Mouse (Mus musculus) lung, embryonic 16.5 days (tissue): ENCODE results near the gene Cwf19l1. TPM values are rescaled to one million over a fixed set of nuclear protein-coding genes. Genes with fewer than 3 reads are reported as not detected.
A peak's percentile ranks its signal among the peaks of the same experiment; 100 is the strongest.

Experiments
- ATAC-seq: fragments of 200-750 bp; cut with Nextera tagmentation; 2 replicates; pipeline ENCODE4 v1.8.0; 2017; ENCODE audit warnings: low read depth, mild to moderate bottlenecking, moderate library complexity
- H3K27ac ChIP-seq: fragments of 300-500 bp; sonication (generic); 2 replicates; pipeline ENCODE4 v1.5.1; 2014; ENCODE audit warnings: mild to moderate bottlenecking, control low read depth, low read length
- H3K27me3 ChIP-seq: fragments of 300-500 bp; sonication (generic); 2 replicates; pipeline ENCODE4 v1.6.1; 2014; ENCODE audit warnings: low read depth, low read length, mixed read lengths; ENCODE audit not compliant: control insufficient read depth, insufficient read depth
- H3K36me3 ChIP-seq: fragments of 300-500 bp; sonication (generic); 2 replicates; pipeline ENCODE4 v1.6.1; 2014; ENCODE audit warnings: low read length; ENCODE audit not compliant: control insufficient read depth, insufficient read depth
- H3K4me1 ChIP-seq: fragments of 300-500 bp; sonication (generic); replicated peaks from 2 replicates; pipeline ENCODE4 v1.6.1; 2014; ENCODE audit warnings: low read length, mixed read lengths; ENCODE audit not compliant: control insufficient read depth, insufficient read depth
- H3K4me2 ChIP-seq: fragments of 300-500 bp; sonication (generic); 2 replicates; pipeline ENCODE4 v1.6.1; 2014; ENCODE audit warnings: low read depth, low read length, control low read depth
- H3K4me3 ChIP-seq: fragments of 300-500 bp; sonication (generic); 2 replicates; pipeline ENCODE4 v1.5.1; 2014; ENCODE audit warnings: mild to moderate bottlenecking, low read length, control low read depth
- H3K9ac ChIP-seq: fragments of 300-500 bp; sonication (generic); 2 replicates; pipeline ENCODE4 v1.6.1; 2014; ENCODE audit warnings: low read length, control low read depth
- H3K9me3 ChIP-seq: fragments of 300-500 bp; sonication (generic); 2 replicates; pipeline ENCODE4 v1.6.1; 2016; ENCODE audit warnings: low read length; ENCODE audit not compliant: control insufficient read depth
- WGBS: fragments of 180-500 bp; shearing (Covaris S2); extraction: QIAGEN DNeasy Blood & Tissue Kit; methylation state at CpG from one replicate; pipeline ENCODE4 v1.1.7; 2014; 5-methylcytosine and 5-hydroxymethylcytosine counted together
- polyA plus RNA-seq: library from polyadenylated mRNA; unstranded; fragments of >200 nt; fragmentation: Nextera tagmentation; extraction: Ambion mirVana; gene quantifications from 2 replicates; pipeline ENCODE4 v1.2.1, GENCODE M21; 2015

Cwf19l1 gene
- 31.8 and 35.3 TPM in 2 replicates for polyA plus RNA-seq

- peak; percentile 94 for ATAC-seq
- peaks cover 6% of the 10 kb centered on the region for H3K4me1 ChIP-seq
- no peaks in the 10 kb centered on the region for H3K27me3 ChIP-seq
- under 1% methylated on average over 45 of the region's 45 CpGs for WGBS
- H3K4me2 ChIP-seq, result peak within 1 kb of the TSS; percentile 64
- H3K27ac ChIP-seq, result peak within 1 kb of the TSS; percentile 91
- H3K9me3 ChIP-seq, result no peaks in the 10 kb centered on the region
- peak within 1 kb of the TSS; percentile 81 for H3K4me3 ChIP-seq
- H3K9ac ChIP-seq, result peak within 1 kb of the TSS; percentile 79
- H3K36me3 ChIP-seq, result peaks cover 11% of the 10 kb centered on the region
Observed at GRCm38 (mm10) chr19:44135072-44135959, at the start of gene Cwf19l1. Gene Cwf19l1 (minus strand): TSS chr19:44135876.

GRCm38 (mm10) chr19:44183968-44184367, 48.3 kb upstream of the Cwf19l1 start:
- no peak overlapping the region for H3K27ac ChIP-seq
- WGBS, result 64% methylated on average over 3 of the region's 3 CpGs
- no peaks in the 10 kb centered on the region for H3K9me3 ChIP-seq
- ATAC-seq, result no peak
- no peaks in the 10 kb centered on the region for H3K4me1 ChIP-seq
- H3K27me3 ChIP-seq, result no peaks in the 10 kb centered on the region
- H3K4me2 ChIP-seq, result no peak overlapping the region
- H3K36me3 ChIP-seq, result no peaks in the 10 kb centered on the region
- H3K4me3 ChIP-seq, result no peak overlapping the region
- no peak overlapping the region for H3K9ac ChIP-seq

DNA sequence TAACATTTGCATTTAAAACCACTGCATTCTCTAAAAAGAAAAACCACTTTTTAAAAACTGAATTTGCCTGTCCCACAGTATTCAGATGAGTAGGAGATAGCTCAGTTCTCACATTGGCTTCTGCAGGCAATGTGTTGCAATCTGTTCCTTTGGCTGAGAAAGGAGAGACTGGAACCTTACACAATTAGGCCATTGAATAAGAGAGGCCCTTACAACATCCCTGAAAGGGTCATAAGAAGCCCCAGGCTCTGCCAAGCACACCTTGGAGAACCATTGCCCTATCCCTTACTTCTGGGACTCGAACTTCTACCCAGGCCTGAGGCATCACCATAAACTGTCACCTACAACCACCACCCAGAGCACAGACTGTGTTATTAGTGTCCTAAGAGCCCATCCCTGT, 44.8 kb upstream of the Cwf19l1 start:
- no peak for ATAC-seq
- Histone ChIP-seq H3K4me1 (no peaks in the 10 kb centered on the region), H3K9ac (no peak overlapping the region), H3K4me3 (no peak overlapping the region), H3K4me2 (no peak overlapping the region), H3K27me3 (no peaks in the 10 kb centered on the region), H3K27ac (no peak overlapping the region), H3K36me3 (no peaks in the 10 kb centered on the region), H3K9me3 (no peaks in the 10 kb centered on the region)
- WGBS, result 76% methylated on average over 1 of the region's 1 CpGs

GRCm38 (mm10) chr19:44176741-44177140, 41.1 kb upstream of the Cwf19l1 start:
- H3K4me1 ChIP-seq, result no peaks in the 10 kb centered on the region
- WGBS, result 77% methylated on average over 3 of the region's 3 CpGs
- ATAC-seq, result no peak

DNA sequence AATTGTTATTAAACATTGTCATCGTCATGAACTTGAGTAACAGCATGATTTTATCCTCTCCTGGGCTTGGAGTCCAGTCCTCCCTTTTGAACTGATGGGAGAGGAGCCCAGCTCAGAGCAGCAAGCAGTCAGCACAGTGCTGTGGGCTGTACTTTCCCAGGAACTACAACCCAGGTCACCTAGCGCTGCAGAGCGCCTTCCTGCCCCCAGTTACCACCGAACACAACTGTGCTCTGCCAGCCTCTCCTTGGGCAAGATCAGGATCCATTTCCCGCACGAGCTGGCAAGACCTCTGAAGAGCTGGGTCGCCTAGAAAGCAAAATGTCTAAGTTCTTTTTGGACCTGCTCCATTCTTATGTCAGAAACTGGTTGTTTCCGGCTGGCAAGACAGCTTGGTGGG, 39.2 kb upstream of the Cwf19l1 start:
- ATAC-seq, result no peak
- Histone ChIP-seq H3K27ac (no peak overlapping the region), H3K4me3 (no peak overlapping the region), H3K4me2 (no peak overlapping the region), H3K27me3 (no peaks in the 10 kb centered on the region), H3K4me1 (no peaks in the 10 kb centered on the region), H3K9ac (no peak overlapping the region), H3K36me3 (no peaks in the 10 kb centered on the region), H3K9me3 (no peaks in the 10 kb centered on the region)
- WGBS, result 59% methylated on average over 8 of the region's 8 CpGs

More at GRCm38 (mm10) chr19:44176741-44177140, 41.1 kb upstream of the Cwf19l1 start:
- H3K4me3 ChIP-seq, result no peak overlapping the region
- H3K9ac ChIP-seq, result no peak overlapping the region
- no peak overlapping the region for H3K4me2 ChIP-seq
- no peaks in the 10 kb centered on the region for H3K27me3 ChIP-seq
- no peaks in the 10 kb centered on the region for H3K9me3 ChIP-seq
- H3K27ac ChIP-seq, result no peak overlapping the region
- H3K36me3 ChIP-seq, result no peaks in the 10 kb centered on the region

DNA sequence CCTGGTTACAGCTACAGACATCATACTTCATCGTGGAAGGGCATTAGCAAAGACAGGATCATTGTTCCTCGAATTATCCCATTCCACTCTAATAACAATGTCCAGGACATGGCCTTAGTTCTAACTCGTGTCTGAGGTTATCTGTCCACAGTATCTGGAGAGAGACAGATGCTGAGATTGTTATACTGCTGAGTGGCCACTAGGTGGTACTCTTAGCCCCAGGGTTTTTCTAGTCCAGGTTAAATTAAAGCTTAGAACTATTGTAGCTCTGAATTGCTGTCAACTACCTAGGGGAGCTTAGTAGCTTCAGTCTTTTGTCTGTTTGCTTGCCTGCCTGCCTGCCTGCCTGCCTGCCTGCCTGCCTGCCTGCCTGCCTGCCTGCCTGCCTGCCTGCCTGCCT, 25.8 kb upstream of the Cwf19l1 start:
- no peaks in the 10 kb centered on the region for H3K9me3 ChIP-seq
- no peaks in the 10 kb centered on the region for H3K36me3 ChIP-seq
- no peaks in the 10 kb centered on the region for H3K4me1 ChIP-seq
- ATAC-seq, result no peak
- H3K9ac ChIP-seq, result no peak overlapping the region
- 10% methylated on average over 3 of the region's 3 CpGs for WGBS
- H3K4me2 ChIP-seq, result no peak overlapping the region
- H3K27me3 ChIP-seq, result no peaks in the 10 kb centered on the region
- no peak overlapping the region for H3K27ac ChIP-seq
- H3K4me3 ChIP-seq, result no peak overlapping the region

DNA sequence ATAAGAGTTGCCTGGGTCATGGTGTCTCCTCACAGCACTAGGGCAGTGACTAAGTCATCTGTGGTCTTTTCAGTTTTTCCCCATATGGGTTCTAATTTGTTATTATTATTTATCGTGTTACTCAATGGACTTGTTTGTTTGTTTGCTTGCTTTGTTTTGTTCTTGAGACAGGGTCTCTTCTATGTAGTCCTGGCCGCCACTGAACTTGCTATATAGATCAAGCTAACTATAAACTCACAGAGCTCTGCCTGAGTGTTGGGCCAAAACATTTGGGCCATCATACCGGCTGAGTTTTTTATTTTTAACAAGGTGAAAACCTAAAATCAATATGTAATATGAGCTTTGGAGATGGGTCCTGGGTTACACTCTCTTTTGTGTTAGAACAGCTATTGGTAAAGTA, 23.7 kb upstream of the Cwf19l1 start:
- ATAC-seq, result no peak
- WGBS, result 72% methylated on average over 3 of the region's 3 CpGs

DNA sequence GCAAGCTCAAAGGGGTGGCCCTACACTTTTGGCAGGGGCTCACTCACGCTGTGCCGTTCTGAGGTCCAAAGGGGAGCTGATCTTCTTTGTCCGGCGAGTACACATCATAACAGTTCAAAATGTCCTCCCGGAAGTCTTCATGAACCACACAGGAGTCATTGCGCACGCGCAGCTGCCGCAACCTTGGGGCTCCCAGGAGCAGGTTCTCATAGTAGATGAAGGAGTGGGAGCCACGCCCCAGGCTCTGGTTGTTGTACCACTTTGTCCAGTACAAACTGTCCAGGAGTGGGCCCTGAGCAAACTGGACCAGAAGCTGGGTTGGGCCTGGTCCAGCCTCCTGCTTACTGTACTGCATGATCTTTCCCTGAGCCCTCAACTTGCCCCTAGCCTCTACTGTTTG, 21.3 kb upstream of the Cwf19l1 start:
- Histone ChIP-seq H3K4me3 (no peak overlapping the region), H3K36me3 (no peaks in the 10 kb centered on the region), H3K4me1 (no peaks in the 10 kb centered on the region), H3K4me2 (no peak overlapping the region), H3K27me3 (no peaks in the 10 kb centered on the region), H3K9ac (no peak overlapping the region), H3K9me3 (no peaks in the 10 kb centered on the region), H3K27ac (no peak overlapping the region)
- 91% methylated on average over 10 of the region's 10 CpGs for WGBS
- ATAC-seq, result no peak

More for the DNA sequence above, 23.7 kb upstream of the Cwf19l1 start:
- no peaks in the 10 kb centered on the region for H3K36me3 ChIP-seq
- H3K4me1 ChIP-seq, result no peaks in the 10 kb centered on the region
- H3K4me3 ChIP-seq, result no peak overlapping the region
- H3K9me3 ChIP-seq, result no peaks in the 10 kb centered on the region
- no peaks in the 10 kb centered on the region for H3K27me3 ChIP-seq
- H3K4me2 ChIP-seq, result no peak overlapping the region
- H3K27ac ChIP-seq, result no peak overlapping the region
- H3K9ac ChIP-seq, result no peak overlapping the region

GRCm38 (mm10) chr19:44153781-44154180, 18.1 kb upstream of the Cwf19l1 start:
- Histone ChIP-seq H3K4me3 (no peak overlapping the region), H3K27me3 (no peaks in the 10 kb centered on the region), H3K9me3 (no peaks in the 10 kb centered on the region), H3K27ac (no peak overlapping the region), H3K9ac (no peak overlapping the region), H3K4me1 (no peaks in the 10 kb centered on the region), H3K36me3 (no peaks in the 10 kb centered on the region), H3K4me2 (no peak overlapping the region)
- ATAC-seq, result no peak
- WGBS, result 74% methylated on average over 5 of the region's 5 CpGs
